Mouse (Mus musculus) G1E (cell line): ENCODE measurements around the gene Olfr549. TPM values are rescaled to one million over a fixed set of nuclear protein-coding genes. Genes with fewer than 3 reads are reported as not detected.
A peak's percentile ranks its signal among the peaks of the same experiment; 100 is the strongest.

ENCODE experiments used
- ATAC-seq: 2 replicates; pipeline ENCODE4 v1.8.0; 2016; ENCODE audit warnings: mild to moderate bottlenecking; ENCODE audit not compliant: insufficient number of reproducible peaks, poor library complexity, low FRiP score, severe bottlenecking; ENCODE audit errors: extremely low read depth
- DNase-seq: peaks from one replicate; pipeline ENCODE4 v3.0.0; 2012; ENCODE audit warnings: low spot score
- H3K27me3 ChIP-seq: 2 replicates; pipeline ENCODE4 v1.6.1; 2012; ENCODE audit warnings: mild to moderate bottlenecking, low read length, inconsistent platforms; ENCODE audit not compliant: insufficient read depth
- H3K36me3 ChIP-seq: replicated peaks from 2 replicates; pipeline ENCODE3; 2012; ENCODE audit warnings: mild to moderate bottlenecking, inconsistent platforms
- H3K4me1 ChIP-seq: 2 replicates; pipeline ENCODE4 v1.6.1; 2012; ENCODE audit warnings: low read depth, low read length, inconsistent platforms, mixed read lengths; ENCODE audit not compliant: insufficient read depth
- H3K4me3 ChIP-seq: 2 replicates; pipeline ENCODE4 v1.5.1; 2012; ENCODE audit warnings: low read depth, mild to moderate bottlenecking, inconsistent platforms, low read length, moderate library complexity, mixed read lengths
- H3K9me3 ChIP-seq: replicated peaks from 2 replicates; pipeline ENCODE4 v1.6.1; 2012; ENCODE audit warnings: inconsistent platforms
- CTCF ChIP-seq: IDR thresholded peaks from 2 replicates; pipeline ENCODE4 v1.5.1; 2012; ENCODE audit warnings: low read depth, low read length, inconsistent platforms, mixed read lengths
- GATA1 ChIP-seq: IDR thresholded peaks from 2 replicates; pipeline ENCODE4 v1.6.1; 2012; ENCODE audit warnings: borderline replicate concordance, low read length, inconsistent platforms, mixed read lengths
- GATA2 ChIP-seq: IDR thresholded peaks from 2 replicates; pipeline ENCODE4 v1.6.1; 2012; ENCODE audit warnings: low read depth, low read length, inconsistent platforms, borderline replicate concordance
- POLR2AphosphoS5 ChIP-seq: IDR thresholded peaks from 2 replicates; pipeline ENCODE4 v1.6.1; 2012; ENCODE audit warnings: low read depth, low read length, inconsistent platforms; ENCODE audit not compliant: insufficient replicate concordance
- TAL1 ChIP-seq: conservative IDR thresholded peaks from 2 replicates; pipeline ENCODE4 v1.6.1; 2012; ENCODE audit warnings: low read depth, low read length, inconsistent platforms, mixed read lengths
- polyA plus RNA-seq: library from polyadenylated mRNA; stranded (reverse); fragments of >175 nt; gene quantifications from 2 replicates; pipeline ENCODE4 v1.2.3, GENCODE M21; 2012
- total RNA-seq, 2 experiments: library from RNA; stranded (forward) in 1 of 2; stranded (reverse) in 1 of 2; fragments of 200-1000 nt in 1 of 2; fragments of >200 nt in 1 of 2; fragmentation: Nextera tagmentation in 1 of 2; gene quantifications; 2 replicates each; pipeline ENCODE4 v1.2.3; 2014 to 2017

Gene Olfr549
- total and polyA plus RNA-seq, 3 experiments = 0.05 TPM; not detected in 2

- no peaks in the 10 kb centered on the region for H3K36me3 ChIP-seq
- H3K27me3 ChIP-seq = peaks cover 21% of the 10 kb centered on the region
- DNase-seq = peak; percentile 61
- H3K4me3 ChIP-seq = peak overlapping the region; percentile 53; the same call in 1 of the 2 replicates
- no peaks in the 10 kb centered on the region for H3K9me3 ChIP-seq
- H3K4me1 ChIP-seq = peaks cover 15% of the 10 kb centered on the region
- TF ChIP-seq POLR2AphosphoS5 (no peak), GATA2 (no peak), GATA1 (no peak), TAL1 (no peak), CTCF (peak; percentile 49; the same call in 1 of the 2 replicates)
- ATAC-seq = no peak
Measured at GRCm38 (mm10) chr7:102512814-102513435, 36.7 kb upstream of the Olfr549 start.

GRCm38 (mm10) chr7:102514144-102514543 is 35.5 kb upstream of the Olfr549 start:
- H3K4me1 ChIP-seq = peaks cover 15% of the 10 kb centered on the region
- peaks cover 19% of the 10 kb centered on the region for H3K27me3 ChIP-seq
- DNase-seq (no peak), ATAC-seq (no peak)
- TF ChIP-seq CTCF (no peak), TAL1 (no peak)
- H3K9me3 ChIP-seq = no peaks in the 10 kb centered on the region
- no peaks in the 10 kb centered on the region for H3K36me3 ChIP-seq
- H3K4me3 ChIP-seq = no peak overlapping the region

GRCm38 (mm10) chr7:102516261-102517050 is 33.2 kb upstream of the Olfr549 start:
- Histone ChIP-seq H3K36me3 (no peaks in the 10 kb centered on the region), H3K4me1 (peaks cover 15% of the 10 kb centered on the region), H3K9me3 (no peaks in the 10 kb centered on the region), H3K27me3 (peaks cover 12% of the 10 kb centered on the region), H3K4me3 (no peak overlapping the region)
- no peak for ATAC-seq
- no peak for TF ChIP-seq POLR2AphosphoS5
- TF ChIP-seq GATA1 = no peak
- no peak for TF ChIP-seq GATA2
- no peak for TF ChIP-seq CTCF
- TF ChIP-seq TAL1 = no peak
- no peak for DNase-seq

- no peak overlapping the region for H3K4me3 ChIP-seq
- H3K4me1 ChIP-seq = peaks cover 15% of the 10 kb centered on the region
- H3K9me3 ChIP-seq = no peaks in the 10 kb centered on the region
- TF ChIP-seq TAL1 (no peak), CTCF (no peak), GATA1 (no peak), GATA2 (no peak), POLR2AphosphoS5 (no peak)
- ATAC-seq = no peak
- DNase-seq = no peak
- peaks cover 12% of the 10 kb centered on the region for H3K27me3 ChIP-seq
- H3K36me3 ChIP-seq = no peaks in the 10 kb centered on the region
Measured at GRCm38 (mm10) chr7:102517051-102517335, 32.7 kb upstream of the Olfr549 start.

GRCm38 (mm10) chr7:102529052-102529451 is 20.6 kb upstream of the Olfr549 start:
- no peaks in the 10 kb centered on the region for H3K9me3 ChIP-seq
- TF ChIP-seq CTCF (no peak), TAL1 (no peak), POLR2AphosphoS5 (no peak), GATA2 (no peak), GATA1 (no peak)
- DNase-seq (no peak), ATAC-seq (no peak)
- H3K4me1 ChIP-seq = no peaks in the 10 kb centered on the region
- no peak overlapping the region for H3K4me3 ChIP-seq
- H3K36me3 ChIP-seq = no peaks in the 10 kb centered on the region
- H3K27me3 ChIP-seq = peaks cover 6% of the 10 kb centered on the region; the same call in 1 of the 2 replicates

- DNase-seq (no peak), ATAC-seq (no peak)
- no peaks in the 10 kb centered on the region for H3K36me3 ChIP-seq
- no peaks in the 10 kb centered on the region for H3K4me1 ChIP-seq
- H3K4me3 ChIP-seq = no peak within 1 kb of the TSS
- H3K9me3 ChIP-seq = no peaks in the 10 kb centered on the region
- TF ChIP-seq CTCF (no peak), GATA1 (no peak), GATA2 (no peak), TAL1 (no peak), POLR2AphosphoS5 (no peak)
- peaks cover 3% of the 10 kb centered on the region; the same call in 1 of the 2 replicates for H3K27me3 ChIP-seq
Measured at GRCm38 (mm10) chr7:102534449-102534848, 15.2 kb upstream of the Olfr549 start, which contains the start of gene Olfr547. TSS of gene Olfr547 (plus strand) at chr7:102534749.
